Mouse (Mus musculus) liver, embryonic 14.5 days (tissue): ENCODE results near the gene Isl2. TPM values are rescaled to one million over a fixed set of nuclear protein-coding genes. Genes with fewer than 3 reads are reported as not detected.

Source experiments
- ATAC-seq: fragments of 200-750 bp; cut with Nextera tagmentation; 2 replicates; pipeline ENCODE4 v1.8.0; 2017; ENCODE audit warnings: moderate number of reproducible peaks, mild to moderate bottlenecking, moderate library complexity; ENCODE audit not compliant: insufficient read depth
- DNase-seq, 3 experiments: peaks; one replicate each; pipeline ENCODE4 v3.0.0-alpha.2; 2012 to 2013; ENCODE audit warnings: low read depth in 3 of 3, low spot score in 3 of 3
- H3K27ac ChIP-seq: fragments of 300-500 bp; sonication (generic); 2 replicates; pipeline ENCODE4 v1.5.1; 2014; ENCODE audit warnings: moderate library complexity, mild to moderate bottlenecking, control low read depth, inconsistent platforms
- H3K27me3 ChIP-seq: fragments of 300-500 bp; sonication (generic); 2 replicates; pipeline ENCODE4 v1.6.1; 2014; ENCODE audit warnings: mild to moderate bottlenecking, low read length, moderate library complexity; ENCODE audit not compliant: control insufficient read depth, insufficient read depth
- H3K36me3 ChIP-seq: fragments of 300-500 bp; sonication (generic); replicated peaks from 2 replicates; pipeline ENCODE4 v1.6.1; 2014; ENCODE audit warnings: low read depth; ENCODE audit not compliant: control insufficient read depth, insufficient read depth
- H3K4me1 ChIP-seq, 2 experiments: fragments of 200-500 bp in 1 of 2; fragments of 300-500 bp in 1 of 2; sonication (generic) in 1 of 2; replicated peaks; 2 replicates each; pipeline ENCODE4 v1.6.1; 2012 to 2014; ENCODE audit warnings: antibody characterized with exemption in 1 of 2, inconsistent platforms in 1 of 2, low read length in 1 of 2; ENCODE audit not compliant: control insufficient read depth in 2 of 2, insufficient read depth in 2 of 2
- H3K4me2 ChIP-seq: fragments of 300-500 bp; sonication (generic); 2 replicates; pipeline ENCODE4 v1.6.1; 2014; ENCODE audit warnings: low read depth, mild to moderate bottlenecking, control low read depth, moderate library complexity
- H3K4me3 ChIP-seq, 2 experiments: fragments of 200-500 bp in 1 of 2; fragments of 300-500 bp in 1 of 2; sonication (generic) in 1 of 2; 2 replicates each; pipeline ENCODE4 v1.5.1; 2012 to 2014; ENCODE audit warnings: low read depth in 2 of 2, low read length in 2 of 2, mild to moderate bottlenecking in 2 of 2, control low read depth in 1 of 2, inconsistent platforms in 1 of 2, moderate library complexity in 1 of 2; ENCODE audit not compliant: insufficient read depth in 1 of 2
- H3K9ac ChIP-seq: fragments of 300-500 bp; sonication (generic); replicated peaks from 2 replicates; pipeline ENCODE4 v1.6.1; 2014; ENCODE audit warnings: mild to moderate bottlenecking, control low read depth, moderate library complexity
- H3K9me3 ChIP-seq: fragments of 300-500 bp; sonication (generic); 2 replicates; pipeline ENCODE4 v1.6.1; 2016; ENCODE audit warnings: low read length, mixed read lengths; ENCODE audit not compliant: control insufficient read depth
- CTCF ChIP-seq: IDR thresholded peaks from 2 replicates; pipeline ENCODE4 v1.5.1; 2016; ENCODE audit warnings: antibody characterized with exemption, low read depth, control low read depth
- EP300 ChIP-seq: IDR thresholded peaks from 2 replicates; pipeline ENCODE4 v1.6.1; 2016; ENCODE audit warnings: antibody characterized with exemption, low read depth
- WGBS: fragments of 180-500 bp; shearing (Covaris S2); extraction: QIAGEN DNeasy Blood & Tissue Kit; methylation state at CpG from one replicate; pipeline ENCODE4 v1.1.7; 2014; ENCODE audit not compliant: insufficient replicate concordance; 5-methylcytosine and 5-hydroxymethylcytosine counted together
- polyA plus RNA-seq, 2 experiments: library from polyadenylated mRNA; depleted of rRNA in 1 of 2; stranded (reverse) in 1 of 2; unstranded in 1 of 2; fragments of >200 nt; fragmentation: Nextera tagmentation in 1 of 2; extraction: Ambion mirVana in 1 of 2; gene quantifications; 2 replicates each; pipeline versions ENCODE4 v1.2.1 to v1.2.3; 2012 to 2014

Gene Isl2
- polyA plus RNA-seq, 2 experiments = 0.10 to 0.16 TPM

DNA sequence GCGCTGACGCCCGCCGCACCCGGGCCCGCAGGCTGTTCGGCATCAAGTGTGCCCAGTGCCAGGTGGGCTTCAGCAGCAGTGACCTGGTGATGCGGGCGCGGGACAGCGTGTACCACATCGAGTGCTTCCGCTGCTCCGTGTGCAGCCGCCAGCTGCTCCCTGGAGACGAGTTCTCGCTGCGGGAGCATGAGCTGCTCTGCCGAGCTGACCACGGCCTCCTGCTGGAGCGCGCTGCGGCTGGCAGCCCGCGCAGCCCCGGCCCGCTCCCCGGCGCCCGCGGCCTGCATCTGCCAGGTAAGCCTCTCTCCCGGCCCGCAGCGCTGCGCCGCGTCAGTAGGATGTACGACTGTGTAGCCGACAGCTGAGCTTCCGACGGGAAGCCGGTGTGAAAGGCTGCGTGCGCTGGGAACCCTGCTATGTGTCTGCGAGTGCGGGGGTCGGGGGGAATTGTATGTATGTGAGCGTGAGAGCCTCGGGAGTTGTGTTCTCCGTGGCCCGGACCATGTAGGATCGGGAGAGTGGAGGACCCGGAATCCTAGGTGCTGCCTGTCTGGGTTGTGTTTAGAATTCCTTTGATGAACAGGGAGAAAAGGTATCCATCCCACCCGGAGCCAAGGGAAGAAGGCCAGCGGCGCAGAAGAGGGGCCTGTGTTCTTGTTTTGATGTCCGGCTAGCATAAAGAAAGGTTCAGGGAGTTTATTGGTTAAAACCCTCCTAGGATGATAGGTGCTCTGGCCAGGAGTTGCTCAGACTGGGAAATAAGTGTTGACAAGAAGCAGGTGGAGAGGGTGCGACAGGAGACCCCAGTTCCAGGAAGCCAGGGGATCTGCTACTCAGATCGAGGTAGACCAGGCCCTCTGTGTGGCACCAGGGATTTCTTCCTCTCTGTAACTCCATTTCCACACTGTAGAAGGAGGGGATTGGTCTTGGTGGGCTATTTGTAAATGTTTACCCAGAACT is 4.2 kb downstream of the Isl2 start:
- 2% methylated on average over 59 of the region's 59 CpGs for WGBS
- H3K4me3 ChIP-seq = peak overlapping the region in 1 of 2 experiments; percentile 26; a peak in 2 of 4 replicates
- no peak overlapping the region for H3K27ac ChIP-seq
- no peak for TF ChIP-seq EP300
- TF ChIP-seq CTCF = no peak
- DNase-seq = no peak
- peaks cover 5% of the 10 kb centered on the region for H3K9me3 ChIP-seq
- peak overlapping the region; percentile 6 for H3K4me2 ChIP-seq
- H3K27me3 ChIP-seq = peaks cover 97% of the 10 kb centered on the region
- no peak overlapping the region for H3K9ac ChIP-seq
- ATAC-seq = no peak
- no peaks in the 10 kb centered on the region for H3K36me3 ChIP-seq
- no peaks in the 10 kb centered on the region for H3K4me1 ChIP-seq

DNA sequence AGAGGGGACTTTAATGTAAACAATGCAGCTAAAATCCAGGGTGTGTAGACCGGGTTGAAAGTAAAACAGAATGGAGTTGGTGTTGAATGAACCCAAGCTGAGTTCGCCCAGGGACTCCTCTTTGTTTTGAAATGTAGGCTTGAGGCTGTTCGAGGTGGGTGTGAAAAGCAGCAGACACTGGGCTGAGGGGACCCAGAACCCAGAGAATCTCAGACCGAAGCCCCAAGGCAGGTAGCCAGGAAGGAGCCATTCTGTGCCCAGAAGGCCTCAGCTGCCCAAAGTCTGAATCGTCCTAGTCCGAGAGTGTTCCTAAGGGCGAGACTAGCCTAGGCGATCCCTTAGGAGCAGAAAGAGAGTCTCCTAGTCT is 4.8 kb downstream of the Isl2 start:
- Histone ChIP-seq H3K9ac (no peak overlapping the region), H3K36me3 (no peaks in the 10 kb centered on the region), H3K4me2 (no peak overlapping the region), H3K4me3 (no peak overlapping the region), H3K9me3 (peaks cover 5% of the 10 kb centered on the region), H3K27me3 (peaks cover 98% of the 10 kb centered on the region), H3K4me1 (no peaks in the 10 kb centered on the region), H3K27ac (no peak overlapping the region)
- ATAC-seq (no peak), DNase-seq (no peak)
- TF ChIP-seq CTCF = no peak
- TF ChIP-seq EP300 = no peak
- WGBS = 6% methylated on average over 8 of the region's 8 CpGs

DNA sequence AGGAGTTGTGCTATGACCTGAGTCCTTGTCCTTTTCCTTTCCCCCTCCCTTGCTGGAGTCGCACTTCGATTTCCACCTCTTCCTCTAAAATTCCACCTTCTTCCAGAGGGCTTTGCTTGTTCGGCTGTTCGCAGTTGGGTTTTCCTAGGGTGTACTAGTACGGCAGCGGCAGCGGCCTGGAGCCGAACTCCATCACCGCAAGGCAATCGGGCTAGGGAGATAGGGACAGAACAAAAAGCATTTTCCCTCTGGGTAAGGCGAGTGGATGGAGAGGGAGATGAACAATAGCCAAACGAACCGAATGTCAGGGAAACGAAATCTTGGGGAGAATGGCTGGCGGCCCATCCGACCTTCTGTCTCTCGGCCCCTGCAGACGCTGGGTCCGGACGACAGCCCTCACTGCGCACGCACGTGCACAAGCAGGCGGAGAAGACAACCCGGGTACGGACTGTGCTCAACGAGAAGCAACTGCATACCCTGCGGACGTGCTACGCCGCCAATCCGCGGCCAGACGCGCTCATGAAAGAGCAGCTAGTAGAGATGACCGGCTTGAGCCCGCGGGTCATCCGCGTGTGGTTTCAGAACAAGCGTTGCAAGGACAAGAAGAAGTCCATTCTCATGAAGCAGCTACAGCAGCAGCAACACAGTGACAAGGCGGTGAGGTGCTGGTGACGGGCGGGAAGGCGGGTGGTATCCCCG is 5.4 kb downstream of the Isl2 start:
- no peaks in the 10 kb centered on the region for H3K4me1 ChIP-seq
- DNase-seq = no peak
- no peaks in the 10 kb centered on the region for H3K36me3 ChIP-seq
- TF ChIP-seq EP300 (no peak), CTCF (no peak)
- H3K27ac ChIP-seq = no peak overlapping the region
- peaks cover 96% of the 10 kb centered on the region for H3K27me3 ChIP-seq
- H3K4me3 ChIP-seq = no peak overlapping the region
- H3K9me3 ChIP-seq = peaks cover 5% of the 10 kb centered on the region
- H3K4me2 ChIP-seq = no peak overlapping the region
- no peak overlapping the region for H3K9ac ChIP-seq
- WGBS = under 1% methylated on average over 46 of the region's 46 CpGs
- ATAC-seq = no peak

DNA sequence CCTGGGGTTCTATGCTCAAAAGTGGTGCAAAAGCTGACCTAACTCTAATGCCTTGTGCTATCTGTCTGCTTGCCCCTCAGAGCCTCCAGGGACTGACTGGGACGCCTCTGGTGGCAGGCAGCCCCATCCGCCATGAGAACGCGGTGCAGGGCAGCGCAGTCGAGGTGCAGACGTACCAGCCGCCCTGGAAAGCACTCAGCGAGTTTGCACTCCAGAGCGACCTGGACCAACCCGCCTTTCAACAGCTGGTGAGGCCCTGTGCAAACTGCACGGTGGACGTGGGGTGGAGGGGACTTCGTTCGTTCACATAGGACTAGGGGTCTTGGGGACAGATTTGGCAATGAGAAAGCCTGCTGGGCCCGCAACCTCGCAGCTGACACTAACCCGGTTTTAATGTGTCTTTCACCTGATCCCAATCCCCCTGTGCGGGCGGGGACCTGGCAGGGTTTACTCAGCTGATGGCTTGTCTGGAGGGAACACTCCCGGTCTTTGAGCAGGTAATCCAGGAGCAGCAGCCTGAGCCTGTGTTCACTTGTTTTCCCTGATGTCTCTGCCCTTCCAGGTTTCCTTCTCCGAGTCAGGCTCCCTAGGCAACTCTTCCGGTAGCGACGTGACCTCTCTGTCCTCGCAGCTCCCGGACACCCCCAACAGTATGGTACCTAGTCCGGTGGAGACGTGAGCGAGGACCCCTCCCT is 6.5 kb downstream of the Isl2 start:
- no peak for DNase-seq
- Histone ChIP-seq H3K4me1 (no peaks in the 10 kb centered on the region), H3K27ac (no peak overlapping the region), H3K27me3 (peaks cover 94% of the 10 kb centered on the region), H3K9ac (no peak overlapping the region), H3K9me3 (peaks cover 5% of the 10 kb centered on the region), H3K4me3 (no peak overlapping the region), H3K36me3 (no peaks in the 10 kb centered on the region), H3K4me2 (no peak overlapping the region)
- no peak for TF ChIP-seq CTCF
- TF ChIP-seq EP300 = no peak
- no peak for ATAC-seq
- WGBS = 3% methylated on average over 30 of the region's 30 CpGs
